Mouse (Mus musculus): ENCODE measurements around the gene Tpbgl. TPM values are rescaled to one million over a fixed set of nuclear protein-coding genes. Genes with fewer than 3 reads are reported as not detected.

Gene Tpbgl
- polyA plus RNA-seq, 1 experiment from 2014 or later = 0.59 TPM

- Histone ChIP-seq H3K4me3 (no peak overlapping the region), H3K36me3 (no peaks in the 10 kb centered on the region), H3K4me1 (replicated peaks) (peaks cover 16% of the 10 kb centered on the region), H3K9me3 (no peaks in the 10 kb centered on the region), H3K27me3 (ENCODE audit: insufficient read depth, poor library complexity, severe bottlenecking) (no peaks in the 10 kb centered on the region), H3K27ac (no peak overlapping the region)
- no peak for DNase-seq (ENCODE audit: low spot score)
- 71% methylated on average over 2 of the region's 2 CpGs for WGBS
Observed at GRCm38 (mm10) chr7:99662311-99662710, 35.4 kb upstream of the Tpbgl start.

DNA sequence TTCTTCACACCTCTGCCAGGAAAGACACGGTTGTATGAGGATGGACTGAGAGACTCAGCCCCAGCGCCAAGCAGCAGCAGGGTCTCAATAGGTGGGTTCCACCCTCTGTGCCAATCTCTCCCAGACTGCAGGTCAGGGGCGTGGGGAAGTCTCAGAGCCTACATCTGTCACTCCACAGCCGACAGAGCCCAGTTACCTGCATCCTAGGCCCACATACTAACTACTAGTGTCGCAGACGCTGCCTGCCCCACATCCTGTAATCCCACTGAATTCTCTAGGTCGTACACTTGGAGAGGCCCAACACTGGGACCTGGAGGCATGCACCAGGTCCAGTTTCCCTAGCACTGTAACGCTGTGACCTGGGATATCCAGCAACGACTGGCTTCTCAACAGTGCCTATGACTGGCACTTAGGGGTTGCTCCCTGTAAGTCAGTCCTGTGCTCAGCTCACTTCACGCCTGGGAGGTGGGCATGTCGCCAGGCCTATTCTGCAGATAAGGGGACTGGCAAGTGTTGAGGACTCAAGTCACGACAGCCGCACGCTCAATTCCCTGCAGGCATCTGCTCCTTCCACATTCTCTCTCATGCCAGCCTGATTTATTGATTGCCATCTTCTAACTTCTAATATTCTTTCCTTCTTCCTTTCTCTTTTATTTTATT is 34.8 kb upstream of the Tpbgl start:
- H3K9me3 ChIP-seq = no peaks in the 10 kb centered on the region
- no peaks in the 10 kb centered on the region for H3K36me3 ChIP-seq
- H3K4me3 ChIP-seq = no peak overlapping the region
- H3K4me1 ChIP-seq (replicated peaks) = peaks cover 14% of the 10 kb centered on the region
- WGBS = 86% methylated on average over 14 of the region's 14 CpGs
- no peaks in the 10 kb centered on the region for H3K27me3 ChIP-seq (ENCODE audit: insufficient read depth, poor library complexity, severe bottlenecking)
- no peak for DNase-seq (ENCODE audit: low spot score)
- H3K27ac ChIP-seq = no peak overlapping the region

- Histone ChIP-seq H3K27me3 (ENCODE audit: insufficient read depth, poor library complexity, severe bottlenecking) (no peaks in the 10 kb centered on the region), H3K27ac (no peak overlapping the region), H3K36me3 (no peaks in the 10 kb centered on the region), H3K4me3 (no peak overlapping the region), H3K9me3 (no peaks in the 10 kb centered on the region), H3K4me1 (replicated peaks) (peaks cover 13% of the 10 kb centered on the region)
- no peak for DNase-seq (ENCODE audit: low spot score)
- 88% methylated on average over 9 of the region's 9 CpGs for WGBS
Observed at GRCm38 (mm10) chr7:99661071-99661470, 34.2 kb upstream of the Tpbgl start.

- H3K36me3 ChIP-seq = no peaks in the 10 kb centered on the region
- no peaks in the 10 kb centered on the region for H3K9me3 ChIP-seq
- no peaks in the 10 kb centered on the region for H3K27me3 ChIP-seq (ENCODE audit: insufficient read depth, poor library complexity, severe bottlenecking)
- H3K4me3 ChIP-seq = no peak overlapping the region
- 47% methylated on average over 12 of the region's 12 CpGs for WGBS
- no peak overlapping the region for H3K27ac ChIP-seq
- peaks cover 3% of the 10 kb centered on the region for H3K4me1 ChIP-seq (replicated peaks)
- DNase-seq (ENCODE audit: low spot score) = peak; percentile 84
Observed at GRCm38 (mm10) chr7:99659379-99660029, 32.6 kb upstream of the Tpbgl start.

GRCm38 (mm10) chr7:99654244-99654643 is 27.3 kb upstream of the Tpbgl start:
- H3K27me3 ChIP-seq (ENCODE audit: insufficient read depth, poor library complexity, severe bottlenecking) = no peaks in the 10 kb centered on the region
- WGBS = 84% methylated on average over 11 of the region's 11 CpGs

DNA sequence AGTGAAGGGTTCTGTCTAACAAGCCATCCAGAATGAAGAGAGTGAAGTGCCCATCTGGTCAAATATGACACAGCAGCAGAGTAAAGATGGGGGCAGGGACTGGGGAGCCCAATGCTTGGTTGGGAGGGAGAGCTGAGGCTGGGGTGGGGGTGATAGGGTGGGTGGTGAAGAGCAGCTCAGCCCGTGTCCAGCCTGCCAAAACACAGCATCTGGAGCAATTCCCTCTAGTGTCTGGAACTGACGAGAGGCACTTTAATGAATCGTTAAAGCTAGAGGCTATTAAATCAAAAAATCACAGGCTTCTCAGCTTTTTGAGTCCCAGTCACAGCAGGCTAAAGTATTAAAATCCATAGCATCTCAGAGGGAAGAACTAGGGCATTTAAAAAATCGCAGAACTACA is 22.7 kb upstream of the Tpbgl start:
- DNase-seq (ENCODE audit: low spot score) = no peak
- H3K4me1 ChIP-seq (replicated peaks) = peaks cover 3% of the 10 kb centered on the region; the same call in 1 of the 2 replicates
- H3K27me3 ChIP-seq (ENCODE audit: insufficient read depth, poor library complexity, severe bottlenecking) = no peaks in the 10 kb centered on the region
- H3K27ac ChIP-seq = no peak overlapping the region
- no peak overlapping the region for H3K4me3 ChIP-seq
- H3K36me3 ChIP-seq = no peaks in the 10 kb centered on the region
- H3K9me3 ChIP-seq = no peaks in the 10 kb centered on the region
- 72% methylated on average over 4 of the region's 4 CpGs for WGBS

More at GRCm38 (mm10) chr7:99654244-99654643, 27.3 kb upstream of the Tpbgl start:
- Histone ChIP-seq H3K4me3 (no peak overlapping the region), H3K27ac (no peak overlapping the region), H3K9me3 (no peaks in the 10 kb centered on the region), H3K4me1 (replicated peaks) (no peaks in the 10 kb centered on the region), H3K36me3 (no peaks in the 10 kb centered on the region)
- DNase-seq (ENCODE audit: low spot score) = no peak

DNA sequence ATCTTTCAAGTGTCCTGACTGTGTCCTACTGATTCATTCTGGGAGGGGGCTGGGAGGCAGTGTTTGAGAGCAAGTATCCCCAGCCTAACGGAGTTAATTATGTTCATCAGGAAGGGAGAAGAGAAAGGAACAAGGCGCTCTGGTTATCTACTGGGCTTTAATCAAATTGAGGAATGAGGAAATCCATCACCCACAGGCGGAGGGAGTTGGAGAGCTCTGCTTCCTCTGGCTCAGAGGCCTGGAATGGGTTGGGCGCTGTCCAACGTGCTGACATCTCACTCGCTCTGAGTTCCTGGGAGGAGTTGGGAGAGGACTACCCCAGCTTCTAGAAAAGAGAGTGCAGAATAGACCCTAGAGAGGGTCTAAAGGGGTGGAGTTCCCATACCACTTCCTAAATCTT is 21.7 kb upstream of the Tpbgl start:
- Histone ChIP-seq H3K9me3 (no peaks in the 10 kb centered on the region), H3K36me3 (no peaks in the 10 kb centered on the region), H3K27me3 (ENCODE audit: insufficient read depth, poor library complexity, severe bottlenecking) (no peaks in the 10 kb centered on the region), H3K4me3 (no peak overlapping the region), H3K27ac (no peak overlapping the region), H3K4me1 (replicated peaks) (peaks cover 4% of the 10 kb centered on the region; the same call in 1 of the 2 replicates)
- 10% methylated on average over 6 of the region's 6 CpGs for WGBS
- peak; percentile 58 for DNase-seq (ENCODE audit: low spot score)

DNA sequence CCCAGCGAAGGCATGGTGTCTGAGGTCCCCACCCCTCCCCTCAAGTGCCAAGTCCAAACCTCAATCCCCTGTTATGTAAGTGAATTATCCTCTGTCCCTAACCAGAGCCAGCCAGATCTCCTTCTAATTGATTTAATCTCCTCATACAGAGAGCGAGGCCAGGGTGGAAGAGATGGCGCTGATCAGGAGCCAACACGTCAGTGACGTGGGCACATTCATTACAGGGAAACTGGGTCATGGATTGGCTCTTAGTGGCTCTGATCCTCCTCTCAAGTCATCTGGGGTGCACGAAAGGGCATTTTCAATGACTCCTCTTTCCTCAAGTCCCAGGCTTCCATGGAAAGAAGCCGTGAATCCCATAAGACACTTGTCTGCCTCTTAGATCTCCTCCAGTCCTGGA is 17.8 kb upstream of the Tpbgl start:
- peaks cover 6% of the 10 kb centered on the region; the same call in 1 of the 2 replicates for H3K27me3 ChIP-seq (ENCODE audit: insufficient read depth, poor library complexity, severe bottlenecking)
- H3K4me1 ChIP-seq (replicated peaks) = peaks cover 19% of the 10 kb centered on the region; the same call in 1 of the 2 replicates
- DNase-seq (ENCODE audit: low spot score) = no peak
- H3K27ac ChIP-seq = no peak overlapping the region
- no peak overlapping the region for H3K4me3 ChIP-seq
- no peaks in the 10 kb centered on the region for H3K9me3 ChIP-seq
- no peaks in the 10 kb centered on the region for H3K36me3 ChIP-seq
- 90% methylated on average over 7 of the region's 7 CpGs for WGBS

DNA sequence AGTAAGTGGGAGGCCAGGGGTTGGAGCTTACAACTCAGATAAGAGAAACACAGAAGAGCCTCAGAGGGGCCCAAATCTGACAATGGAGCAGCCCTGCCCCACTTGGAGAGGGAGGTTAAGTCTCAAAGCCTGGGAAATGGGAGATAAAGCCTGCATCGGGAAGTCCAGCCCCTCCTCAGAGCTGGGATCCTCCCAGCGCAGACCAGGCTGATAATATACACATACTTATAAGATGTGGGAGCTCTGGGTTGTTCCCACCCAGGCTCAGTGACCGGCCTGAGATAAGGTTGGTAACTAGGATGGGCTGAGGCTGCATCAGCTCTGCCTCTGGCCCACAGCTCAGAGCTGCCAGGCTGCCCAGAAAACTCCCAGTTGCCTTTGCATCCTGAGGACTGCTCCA is 15.2 kb upstream of the Tpbgl start:
- no peak overlapping the region for H3K27ac ChIP-seq
- no peak overlapping the region for H3K4me3 ChIP-seq
- no peaks in the 10 kb centered on the region for H3K36me3 ChIP-seq
- no peaks in the 10 kb centered on the region for H3K9me3 ChIP-seq
- 73% methylated on average over 3 of the region's 3 CpGs for WGBS
- peaks cover 6% of the 10 kb centered on the region; the same call in 1 of the 2 replicates for H3K27me3 ChIP-seq (ENCODE audit: insufficient read depth, poor library complexity, severe bottlenecking)
- no peak for DNase-seq (ENCODE audit: low spot score)
- peaks cover 19% of the 10 kb centered on the region; the same call in 1 of the 2 replicates for H3K4me1 ChIP-seq (replicated peaks)

DNA sequence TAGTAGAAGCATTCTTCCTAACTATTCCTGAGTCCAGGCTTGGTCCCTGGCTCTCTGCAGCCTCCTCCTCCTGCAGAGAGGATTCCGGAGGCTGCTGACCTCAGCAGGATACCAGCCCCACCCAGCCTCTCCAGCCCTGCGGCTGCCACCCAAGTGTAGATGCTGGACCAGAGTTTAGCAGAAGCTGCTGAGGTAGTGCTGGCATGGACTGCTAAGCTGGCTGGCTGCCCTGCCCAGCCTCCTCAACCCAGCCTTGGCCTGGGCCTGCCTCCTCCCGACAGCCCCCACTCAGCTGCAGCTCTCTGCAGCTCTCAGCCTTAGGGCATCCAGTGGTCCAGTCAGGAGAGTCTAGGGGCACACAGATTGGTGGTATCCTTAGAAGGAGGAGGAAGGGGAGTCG is 14.3 kb upstream of the Tpbgl start:
- 45% methylated on average over 4 of the region's 4 CpGs for WGBS

DNA sequence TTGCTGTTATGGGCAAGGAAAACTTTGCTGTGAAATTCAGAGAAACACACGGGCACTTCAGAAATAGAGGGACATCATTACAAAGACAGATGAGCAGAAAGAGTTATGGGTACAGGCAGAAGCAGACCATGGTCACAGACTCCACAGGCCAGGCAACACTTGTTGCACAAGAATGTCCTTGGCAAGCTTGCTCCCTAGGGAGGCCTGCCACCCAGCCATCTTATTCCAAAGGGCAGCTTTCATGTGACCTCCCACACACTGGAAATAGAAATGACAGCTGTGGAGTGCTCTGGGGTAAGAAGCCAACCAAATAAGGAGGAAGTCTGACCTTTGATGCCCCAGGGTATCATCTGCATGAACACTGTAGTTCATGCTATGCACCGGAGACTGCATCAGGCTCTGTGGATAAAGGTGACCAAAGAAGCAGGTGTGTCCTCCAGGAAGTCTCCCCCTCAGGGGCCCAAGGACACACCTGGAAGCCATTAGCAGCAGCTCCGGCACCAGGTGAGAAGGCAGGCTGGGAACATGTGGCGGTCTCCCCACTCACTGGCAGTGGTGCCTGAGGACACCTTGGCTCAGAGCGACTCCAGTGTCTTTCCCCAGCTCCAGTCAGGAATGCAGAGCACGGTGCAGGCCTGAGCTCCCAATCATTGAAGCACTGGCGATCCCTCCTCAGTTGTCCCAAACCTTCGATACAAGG is 7.2 kb upstream of the Tpbgl start:
- no peaks in the 10 kb centered on the region for H3K9me3 ChIP-seq
- H3K36me3 ChIP-seq = no peaks in the 10 kb centered on the region
- H3K4me3 ChIP-seq = no peak overlapping the region
- no peak overlapping the region for H3K27ac ChIP-seq
- DNase-seq (ENCODE audit: low spot score) = no peak
- 79% methylated on average over 8 of the region's 8 CpGs for WGBS
- peaks cover 50% of the 10 kb centered on the region for H3K27me3 ChIP-seq (ENCODE audit: insufficient read depth, poor library complexity, severe bottlenecking)
- peaks cover 3% of the 10 kb centered on the region for H3K4me1 ChIP-seq (replicated peaks)

More for the DNA sequence above, 14.3 kb upstream of the Tpbgl start:
- H3K36me3 ChIP-seq = no peaks in the 10 kb centered on the region
- peaks cover 19% of the 10 kb centered on the region; the same call in 1 of the 2 replicates for H3K4me1 ChIP-seq (replicated peaks)
- no peak overlapping the region for H3K4me3 ChIP-seq
- H3K27ac ChIP-seq = 0 out of 2 replicates have a peak overlapping the region, but pooled peaks have one; percentile 23
- no peak for DNase-seq (ENCODE audit: low spot score)
- H3K27me3 ChIP-seq (ENCODE audit: insufficient read depth, poor library complexity, severe bottlenecking) = peaks cover 11% of the 10 kb centered on the region; the same call in 1 of the 2 replicates
- no peaks in the 10 kb centered on the region for H3K9me3 ChIP-seq

- H3K4me1 ChIP-seq (replicated peaks) = peaks cover 10% of the 10 kb centered on the region
- 21% methylated on average over 6 of the region's 6 CpGs for WGBS
- H3K27me3 ChIP-seq (ENCODE audit: insufficient read depth, poor library complexity, severe bottlenecking) = peaks cover 69% of the 10 kb centered on the region
- DNase-seq (ENCODE audit: low spot score) = no peak
- H3K4me3 ChIP-seq = no peak overlapping the region
- no peaks in the 10 kb centered on the region for H3K36me3 ChIP-seq
- H3K9me3 ChIP-seq = no peaks in the 10 kb centered on the region
- no peak overlapping the region for H3K27ac ChIP-seq
Observed at GRCm38 (mm10) chr7:99632286-99632685, 5.4 kb upstream of the Tpbgl start.

DNA sequence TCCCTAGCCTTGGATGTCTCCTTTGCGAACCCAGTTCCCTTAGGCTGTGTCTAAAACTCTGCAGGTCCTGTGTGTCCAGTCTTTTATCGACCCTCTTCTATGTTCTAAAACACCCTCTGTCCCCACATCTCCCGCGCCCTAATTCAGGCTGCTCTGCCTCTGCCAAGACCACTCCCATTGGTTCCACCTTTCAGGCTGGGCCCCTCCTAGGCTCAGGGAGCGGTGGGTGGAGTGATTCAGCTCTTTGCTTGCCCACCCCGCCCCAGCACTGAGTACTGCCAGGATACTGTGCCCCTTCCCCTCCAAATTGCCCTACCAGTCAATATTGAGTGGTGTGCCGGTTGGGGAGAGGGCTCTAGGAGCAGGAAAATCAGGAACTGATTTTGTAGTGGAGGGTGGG is 463 bp upstream of the Tpbgl start:
- WGBS = 5% methylated on average over 7 of the region's 7 CpGs
- Histone ChIP-seq H3K4me3 (peak overlapping the region; percentile 60), H3K27ac (no peak overlapping the region), H3K4me1 (replicated peaks) (peaks cover 47% of the 10 kb centered on the region), H3K9me3 (no peaks in the 10 kb centered on the region), H3K27me3 (ENCODE audit: insufficient read depth, poor library complexity, severe bottlenecking) (peaks cover 98% of the 10 kb centered on the region), H3K36me3 (no peaks in the 10 kb centered on the region)
- no peak for DNase-seq (ENCODE audit: low spot score)
